Mouse (Mus musculus): ENCODE measurements around the gene Sugt1.

The Sugt1 gene

GRCm38 (mm10) chr14:79607352-79607751, 19.9 kb downstream of the Sugt1 start:
- DNase-seq (ENCODE audit: low spot score) = no peak

- DNase-seq (ENCODE audit: low spot score) = no peak
Observed at GRCm38 (mm10) chr14:79608286-79608685, 20.8 kb downstream of the Sugt1 start.

GRCm38 (mm10) chr14:79617121-79617828, 29.8 kb downstream of the Sugt1 start:
- peak; percentile 66 for DNase-seq (ENCODE audit: low spot score)

DNA sequence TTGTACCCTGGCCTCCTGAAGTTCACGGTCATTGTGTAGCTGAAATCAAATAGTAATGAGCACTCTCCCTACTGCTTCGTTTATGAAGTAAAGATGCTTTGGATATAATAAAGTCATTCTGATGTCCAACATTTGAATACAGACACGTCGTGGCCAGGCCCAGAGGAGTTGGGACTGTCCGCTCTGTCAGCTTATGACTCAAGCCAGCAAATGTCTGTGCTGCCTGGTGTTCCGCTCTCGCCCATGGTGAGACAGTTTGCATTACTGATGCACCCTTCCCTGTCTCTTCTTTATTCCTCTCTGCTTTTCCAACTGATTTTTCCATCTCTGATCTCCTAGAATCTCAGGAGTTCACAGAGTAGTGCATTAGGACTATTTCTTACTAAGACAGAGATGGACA, 32.3 kb downstream of the Sugt1 start:
- no peak for DNase-seq (ENCODE audit: low spot score)

DNA sequence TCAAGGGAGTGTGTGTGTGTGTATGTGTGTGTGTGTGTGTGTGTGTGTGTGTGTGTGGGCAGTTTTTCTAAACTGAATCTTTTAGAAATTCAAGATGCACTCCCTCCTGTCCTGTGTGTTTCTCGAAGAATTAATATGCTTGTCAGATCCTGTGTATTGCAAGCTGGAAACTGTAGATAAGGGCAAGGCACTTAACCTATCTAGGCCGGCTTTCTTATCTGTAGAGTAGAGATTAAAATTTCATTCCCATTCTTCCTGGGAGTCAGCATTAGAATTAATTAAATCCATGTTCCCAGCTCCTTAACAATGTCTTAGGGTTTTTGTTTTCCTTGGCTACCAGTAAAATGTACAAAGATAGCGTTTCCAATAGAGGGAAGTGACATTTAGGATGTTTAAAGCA, 33.7 kb downstream of the Sugt1 start:
- no peak for DNase-seq (ENCODE audit: low spot score)

GRCm38 (mm10) chr14:79632330-79632729, 44.8 kb downstream of the Sugt1 start:
- DNase-seq (ENCODE audit: low spot score) = no peak

GRCm38 (mm10) chr14:79633196-79633595, 45.7 kb downstream of the Sugt1 start:
- no peak for DNase-seq (ENCODE audit: low spot score)

DNA sequence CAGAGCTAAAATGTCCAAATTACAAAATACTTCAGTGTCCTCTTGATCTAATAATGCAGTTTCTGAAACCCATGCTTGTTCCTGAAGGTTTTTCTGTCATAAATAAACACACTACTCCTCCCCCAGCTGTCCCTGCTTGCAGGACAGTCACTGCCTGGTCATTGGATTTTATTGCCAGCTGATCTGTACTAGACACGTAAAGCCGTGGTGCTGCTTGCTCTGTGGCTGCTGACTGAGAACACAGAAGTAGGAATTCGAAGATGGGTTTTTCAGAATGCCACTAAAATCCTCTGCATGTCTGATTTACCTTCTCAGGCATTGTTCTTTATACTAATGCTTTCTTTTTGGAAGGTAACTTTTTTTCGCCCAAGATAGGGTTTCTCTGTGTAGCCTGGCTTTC, 49.3 kb downstream of the Sugt1 start:
- DNase-seq (ENCODE audit: low spot score) = no peak

- no peak for DNase-seq (ENCODE audit: low spot score)
Observed at GRCm38 (mm10) chr14:79642063-79642462, 54.6 kb downstream of the Sugt1 start.

DNA sequence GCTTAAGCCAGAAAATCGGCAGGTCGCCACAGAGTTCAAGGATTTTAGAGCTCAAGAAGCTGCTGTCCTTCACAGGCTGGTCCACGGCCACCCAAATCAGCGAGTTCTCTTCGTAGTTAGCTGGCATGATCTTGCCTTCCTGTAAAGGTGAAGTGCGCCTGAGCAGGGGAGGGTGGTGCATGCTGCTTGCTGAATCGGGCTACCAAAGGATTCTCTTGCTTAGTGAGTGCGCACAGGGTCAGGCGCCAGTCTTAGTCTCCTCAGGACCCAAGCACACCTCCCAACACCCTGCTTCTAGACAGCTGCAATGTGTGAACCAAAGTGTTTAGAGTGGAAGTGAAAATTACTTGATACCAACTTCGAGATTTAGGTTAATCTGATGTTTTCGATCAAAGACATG, 57.9 kb downstream of the Sugt1 start:
- no peak for DNase-seq (ENCODE audit: low spot score)

DNA sequence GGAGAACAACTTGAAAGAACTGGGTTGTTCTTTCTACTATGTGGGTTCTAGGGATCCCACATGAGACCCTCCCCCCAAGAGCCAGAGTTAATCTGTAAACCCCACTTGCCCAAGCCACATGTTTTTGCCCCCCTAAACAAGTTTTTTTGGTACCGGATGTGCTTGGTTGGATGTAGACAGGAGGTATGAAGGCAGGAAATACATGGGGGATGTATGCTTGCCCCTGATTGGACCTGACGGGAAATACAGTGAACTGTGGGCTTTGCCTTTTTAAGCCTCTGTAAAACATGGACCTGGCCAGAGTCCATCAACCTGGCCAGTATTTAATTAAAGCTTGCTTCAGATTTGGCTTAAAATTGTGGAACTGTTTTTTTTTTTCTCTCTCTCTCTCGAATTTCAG, 62.2 kb downstream of the Sugt1 start:
- DNase-seq (ENCODE audit: low spot score) = no peak

- DNase-seq (ENCODE audit: low spot score) = no peak
Observed at GRCm38 (mm10) chr14:79652654-79653053, 65.2 kb downstream of the Sugt1 start.

DNA sequence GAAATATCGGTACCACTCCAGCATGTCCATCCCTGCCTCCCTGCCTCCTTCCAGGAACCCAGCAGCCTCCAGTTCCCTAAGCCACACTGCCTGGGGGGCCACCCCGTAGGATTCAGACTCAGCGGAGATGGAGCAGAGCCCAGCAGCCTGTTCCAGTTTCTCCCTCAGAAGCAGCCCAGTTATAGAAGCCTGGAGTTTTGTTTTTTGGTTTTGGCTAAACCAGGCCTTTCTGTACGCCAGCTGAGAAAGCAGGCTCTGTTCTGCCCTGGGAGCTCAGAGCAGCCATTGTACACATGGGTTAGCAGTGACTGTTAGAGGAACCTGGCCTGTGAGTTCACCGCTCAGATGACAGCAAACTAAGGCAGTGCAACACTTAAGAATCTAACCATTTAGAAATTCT, 70.8 kb downstream of the Sugt1 start:
- DNase-seq (ENCODE audit: low spot score) = no peak

DNA sequence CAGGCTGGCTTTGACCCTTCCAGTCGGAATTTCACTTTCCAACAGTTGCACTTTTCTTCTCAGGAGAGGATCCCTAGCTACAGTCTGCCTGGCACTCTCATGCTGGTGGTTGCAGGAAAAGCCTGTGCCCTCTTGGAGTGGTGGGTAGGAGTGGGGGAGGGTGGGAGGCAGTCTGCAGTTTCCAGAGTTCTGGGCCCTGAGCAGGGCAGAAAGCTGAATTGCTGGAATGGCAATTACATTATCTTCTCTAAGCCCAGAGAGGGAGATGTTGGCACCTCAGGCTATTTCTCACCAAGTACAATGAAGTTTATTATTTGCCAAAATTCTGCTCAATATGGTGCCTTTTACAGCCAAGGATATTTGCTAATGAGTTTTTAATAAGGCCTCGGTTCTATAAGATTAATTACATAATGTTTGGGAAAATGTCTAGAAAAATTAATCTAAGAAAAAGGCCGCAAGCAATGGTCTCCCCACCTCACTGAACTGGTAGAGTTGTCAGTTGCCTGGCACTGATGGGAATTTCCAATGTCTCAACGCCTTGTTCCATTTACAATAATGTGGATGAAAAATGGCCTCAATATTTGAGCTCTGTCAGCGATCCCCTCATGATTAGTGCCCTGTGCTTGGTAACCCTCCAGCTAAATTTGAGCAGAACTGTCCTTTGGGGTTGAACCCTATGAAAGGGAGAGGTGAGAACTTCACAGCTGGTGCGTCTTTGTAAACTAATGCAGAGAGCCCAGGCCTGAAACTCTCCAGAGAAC, 71.4 kb downstream of the Sugt1 start:
- DNase-seq (ENCODE audit: low spot score) = no peak

- no peak for DNase-seq (ENCODE audit: low spot score)
Observed at GRCm38 (mm10) chr14:79660467-79660866, 73.0 kb downstream of the Sugt1 start.

- no peak for DNase-seq (ENCODE audit: low spot score)
Observed at GRCm38 (mm10) chr14:79661005-79661917, 73.8 kb downstream of the Sugt1 start.

GRCm38 (mm10) chr14:79662001-79662400, 74.5 kb downstream of the Sugt1 start, which contains the start of gene Cnmd:
TSS of gene Cnmd (minus strand) at chr14:79662170.
- no peak for DNase-seq (ENCODE audit: low spot score)

DNA sequence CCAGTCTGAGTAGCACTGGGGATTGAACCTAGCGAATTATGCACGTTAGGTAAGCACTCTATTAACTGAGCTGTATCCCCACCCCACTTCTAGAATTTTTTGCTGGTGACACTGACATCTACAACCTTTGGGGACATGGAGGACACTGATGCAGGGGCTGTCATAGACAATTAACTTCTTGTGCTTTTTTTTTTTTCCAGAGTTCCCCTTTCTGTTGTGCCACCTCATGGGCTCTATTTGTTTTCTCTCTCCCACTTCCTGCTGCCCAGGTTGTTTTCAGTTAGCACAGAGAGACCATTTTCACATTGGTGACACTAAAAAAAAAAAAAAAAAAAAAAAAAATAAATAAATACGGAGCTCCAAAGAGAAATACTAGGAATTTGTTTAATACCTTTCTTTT, 83.5 kb downstream of the Sugt1 start:
- DNase-seq (ENCODE audit: low spot score) = no peak

DNA sequence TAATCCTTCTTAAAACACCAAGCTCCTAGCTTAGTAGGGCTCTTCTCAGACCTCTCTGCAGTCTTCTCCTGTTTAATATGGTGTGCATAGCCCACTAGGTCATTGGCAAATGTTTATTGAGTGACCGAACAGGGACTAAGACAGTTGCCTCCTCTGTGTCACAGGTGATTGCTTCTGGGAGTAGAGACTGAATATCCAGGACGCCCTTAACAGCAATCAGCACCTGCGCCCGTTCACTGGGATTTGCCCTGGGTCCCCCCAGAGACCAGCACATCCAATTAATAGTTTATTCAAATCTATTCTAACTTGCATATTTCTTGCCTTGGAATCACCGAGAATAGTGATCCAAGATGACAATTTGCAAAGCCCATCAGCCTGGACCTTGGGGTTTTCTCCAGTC, 85.1 kb downstream of the Sugt1 start:
- DNase-seq (ENCODE audit: low spot score) = no peak

DNA sequence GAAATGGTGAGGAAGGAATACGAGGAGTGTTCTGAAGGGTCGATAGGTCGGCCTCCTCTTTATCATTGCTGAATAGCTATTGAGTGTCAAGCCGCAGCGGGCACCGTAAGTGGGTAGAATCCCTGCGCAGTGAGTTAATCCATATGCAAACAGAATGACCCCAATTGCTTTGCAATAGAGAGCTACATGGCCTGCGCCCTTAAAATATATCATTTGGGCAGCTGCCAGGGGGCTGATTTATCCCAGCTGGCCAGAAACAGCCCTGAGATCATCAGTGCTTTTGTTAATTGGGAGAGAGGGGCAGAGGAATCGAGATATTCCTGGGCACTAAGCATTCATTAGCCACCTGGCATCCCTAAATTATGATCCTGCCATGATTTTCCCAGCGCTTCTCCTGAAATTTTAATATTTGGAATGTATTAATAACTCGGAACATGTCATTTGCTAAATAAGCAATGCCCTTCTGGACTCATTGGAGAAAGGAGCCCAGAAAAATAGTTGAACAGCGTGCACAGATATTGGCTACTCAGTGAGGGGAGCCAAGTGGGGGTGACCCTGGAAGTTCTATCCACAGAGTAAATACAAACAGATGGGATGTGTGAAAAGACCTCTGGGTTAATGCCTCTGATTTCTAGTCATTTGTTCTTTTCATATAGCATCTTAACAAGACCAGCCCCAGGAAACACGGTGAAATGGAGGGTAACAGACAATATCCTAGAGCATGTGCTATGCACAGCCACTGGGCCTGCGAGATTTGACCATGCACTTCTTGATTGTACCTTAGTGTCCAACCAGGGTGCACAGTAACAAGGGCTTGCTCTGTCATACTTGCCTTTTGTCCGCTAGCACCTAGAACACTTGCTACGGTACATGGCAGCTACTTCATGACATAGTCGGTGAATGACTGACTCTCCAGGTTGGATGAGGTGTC, 85.9 kb downstream of the Sugt1 start:
- no peak for DNase-seq (ENCODE audit: low spot score)

DNA sequence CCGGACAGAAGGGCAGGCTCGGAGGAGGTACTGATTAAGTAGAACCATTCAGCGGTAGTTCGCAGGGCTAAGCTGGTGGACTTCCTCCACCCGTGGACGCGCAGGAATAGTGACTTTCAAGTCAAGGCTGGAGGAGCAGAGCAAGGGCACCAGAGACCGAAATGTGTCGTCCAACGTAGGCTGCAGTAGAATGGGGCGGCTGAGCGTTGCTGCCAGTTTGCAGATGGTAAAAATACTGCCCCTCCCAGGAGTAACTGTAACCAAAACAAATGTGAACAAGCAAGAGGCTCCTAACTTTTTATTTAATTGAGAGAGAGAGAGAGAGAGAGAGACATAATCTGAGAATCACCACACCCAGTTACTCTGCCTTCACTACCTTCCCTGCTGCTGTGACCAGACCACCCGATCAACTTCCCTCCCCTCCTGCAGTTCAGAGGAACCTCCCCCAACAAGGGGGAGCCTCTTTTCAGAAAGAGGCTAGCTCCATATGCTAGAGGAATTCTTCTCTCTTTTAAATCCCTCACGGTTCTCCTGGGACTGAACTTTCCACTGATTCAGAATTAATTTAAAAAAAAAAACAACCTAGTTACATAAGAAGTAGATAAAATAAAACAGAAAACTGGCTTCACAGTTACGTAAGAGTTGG, 89.7 kb downstream of the Sugt1 start:
- DNase-seq (ENCODE audit: low spot score) = no peak
